Mouse (Mus musculus) liver, embryonic 14.5 days (tissue): ENCODE results near the gene Tmem190.
A peak's percentile ranks its signal among the peaks of the same experiment; 100 is the strongest.

Experiments used
- CTCF ChIP-seq: IDR thresholded peaks from 2 replicates; pipeline ENCODE4 v1.5.1; 2016; ENCODE audit warnings: antibody characterized with exemption, low read depth, control low read depth
- EP300 ChIP-seq: IDR thresholded peaks from 2 replicates; pipeline ENCODE4 v1.6.1; 2016; ENCODE audit warnings: antibody characterized with exemption, low read depth

- TF ChIP-seq EP300 = no peak
- peak; percentile 79 for TF ChIP-seq CTCF
These were observed 13.2 kb downstream of the Tmem190 start for GRCm38 (mm10) chr7:4795767-4796433.
